In the genomic region with DNA sequence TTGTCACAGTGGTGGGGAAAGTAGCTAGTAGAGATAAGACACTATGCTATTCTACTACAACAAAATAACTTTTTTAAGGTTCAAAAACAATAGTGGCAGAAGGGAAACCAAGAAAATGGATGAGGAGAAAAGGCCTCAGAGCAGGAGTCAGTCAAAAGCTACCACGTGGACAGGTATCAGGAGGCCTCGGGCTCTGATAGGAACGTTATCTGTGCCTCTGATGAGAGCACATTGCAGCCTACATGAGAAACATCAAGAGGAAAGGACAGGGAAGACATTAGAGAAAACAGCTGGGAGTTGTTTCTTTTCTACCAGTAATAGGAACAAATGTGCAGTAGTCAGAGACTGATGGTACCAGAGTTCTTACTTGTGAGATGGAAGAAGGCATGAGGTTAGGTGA, we compare ENCODE assay signal across 24 mouse cellular contexts.
"Had no signal": no experiment of that assay in that cellular context is flagged by ENCODE, and none has a peak within 500 bp of the region (broad histone marks: within the 10 kb centered on the region; RNA-seq: fewer than 3 reads in every experiment).

No protein-coding gene starts in this region.

- H3K4me1 ChIP-seq: heart, embryonic 13.5 days; heart, embryonic 15.5 days; intestine, embryonic 15.5 days had no signal

- H3K27me3 ChIP-seq: heart, embryonic 13.5 days; heart, embryonic 15.5 days; intestine, embryonic 15.5 days; limb, embryonic 13.5 days; limb, embryonic 15.5 days had no signal

- H3K36me3 ChIP-seq: heart, embryonic 13.5 days; heart, embryonic 15.5 days; intestine, embryonic 15.5 days; limb, embryonic 13.5 days; limb, embryonic 15.5 days had no signal

- H3K4me2 ChIP-seq: heart, embryonic 11.5 days; heart, embryonic 13.5 days; heart, embryonic 15.5 days; hindbrain, embryonic 14.5 days; intestine, embryonic 15.5 days; limb, embryonic 13.5 days; limb, embryonic 15.5 days had no signal

- H3K4me3 ChIP-seq: heart, adult 2 months; heart, embryonic 13.5 days; heart, embryonic 15.5 days; intestine, embryonic 15.5 days; layer of hippocampus, adult 2 months; limb, embryonic 13.5 days; limb, embryonic 15.5 days had no signal

- ATAC-seq: forebrain, postnatal 0 days; hindbrain, embryonic 16.5 days; inflammation-experienced regulatory T-cells, adult 6 months; intestine, embryonic 15.5 days; intestine, postnatal 0 days had no signal

- DNase-seq: forebrain, postnatal 0 days; gastrocnemius, postnatal 14 days; gastrocnemius, postnatal 36 days; heart, postnatal 14 days; heart, postnatal 36 days; kidney, adult 18-20 months; kidney, adult 8-10 months; kidney, postnatal 10 days; kidney, postnatal 25 days; kidney, postnatal 4 days; layer of hippocampus, postnatal 36 days; left cerebral cortex, postnatal 4 days had no signal

- H3K9me3 ChIP-seq: heart, embryonic 13.5 days; heart, embryonic 15.5 days; intestine, embryonic 15.5 days; limb, embryonic 13.5 days; limb, embryonic 15.5 days had no signal

- H3K27ac ChIP-seq: heart, adult 2 months; heart, embryonic 13.5 days; heart, embryonic 15.5 days; hindbrain, embryonic 14.5 days; intestine, embryonic 15.5 days; layer of hippocampus, adult 2 months; limb, embryonic 13.5 days; limb, embryonic 15.5 days had no signal

- H3K9ac ChIP-seq: forebrain, postnatal 0 days; heart, embryonic 13.5 days; heart, embryonic 15.5 days; hindbrain, embryonic 14.5 days; intestine, embryonic 15.5 days; limb, embryonic 13.5 days; limb, embryonic 15.5 days had no signal
